Mouse (Mus musculus): Measurements from ENCODE around the gene Setd2. TPM values are rescaled to one million over a fixed set of nuclear protein-coding genes. Genes with fewer than 3 reads are reported as not detected.

The Setd2 gene
- total and polyA plus RNA-seq, 3 experiments: 28.2 to 105 (median 59.2) TPM

DNA sequence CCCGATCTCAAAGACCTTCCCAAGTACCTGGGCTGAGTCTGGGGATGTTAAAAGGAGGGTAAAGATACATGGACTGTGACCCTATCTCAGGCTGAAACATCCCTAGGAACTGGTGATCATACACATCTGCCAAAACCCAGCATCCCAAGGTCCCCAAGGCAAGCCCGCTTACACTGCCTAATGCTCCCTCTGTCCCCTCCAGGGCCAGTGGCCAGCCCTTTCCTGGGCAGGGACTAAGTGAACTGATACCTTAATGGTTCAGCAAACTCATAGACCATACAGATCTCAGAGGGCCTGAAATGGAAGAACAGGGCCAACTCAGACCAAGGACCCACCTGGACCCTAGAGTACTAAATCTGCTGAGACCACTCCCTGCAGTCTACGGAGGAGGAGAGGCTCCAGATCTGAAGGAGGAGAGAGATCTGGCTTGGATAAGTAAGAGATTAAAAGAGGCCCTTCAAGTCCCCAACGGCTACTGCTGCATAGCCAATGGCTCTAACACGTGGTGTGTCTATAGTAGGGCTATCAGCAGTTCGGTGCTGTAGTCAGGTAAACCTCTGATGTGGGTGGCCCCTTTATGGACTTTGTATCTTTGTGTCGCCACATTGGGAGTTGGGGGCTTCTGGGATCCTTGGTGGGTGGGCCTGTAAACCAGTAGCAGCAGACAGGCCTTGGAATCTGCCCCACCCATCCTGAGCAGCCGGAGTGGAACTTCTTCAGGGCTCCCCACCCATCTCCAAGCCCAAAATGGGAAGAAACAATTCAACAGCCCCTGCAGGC, 91.2 kb downstream of the Setd2 start:
- DNase-seq (ENCODE audit: low read depth, low spot score): no peak
- Histone ChIP-seq H3K27me3 (ENCODE audit: control insufficient read depth in 1 of 2, insufficient read depth in 2 of 2, low read length in 2 of 2) (no peaks in the 10 kb centered on the region), H3K79me2 (ENCODE audit: control insufficient read depth, insufficient read depth, low read length, poor library complexity) (no peaks in the 10 kb centered on the region), H3K36me3 (ENCODE audit: control insufficient read depth in 1 of 2, insufficient read depth in 2 of 2, low read length in 2 of 2) (no peaks in the 10 kb centered on the region; a peak in 1 of 4 replicates), H3K4me1 (ENCODE audit: control insufficient read depth in 1 of 2, insufficient read depth in 2 of 2, low read length in 2 of 2) (no peaks in the 10 kb centered on the region), H3K9ac (ENCODE audit: control insufficient read depth, low read depth, low read length, poor library complexity, severe bottlenecking) (no peak overlapping the region), H3K4me3 (ENCODE audit: control insufficient read depth in 1 of 2, insufficient read depth in 1 of 2, low read depth in 2 of 2, low read length in 2 of 2) (no peak overlapping the region), H3K9me3 (replicated peaks; ENCODE audit: insufficient read depth, low read length) (no peaks in the 10 kb centered on the region), H3K27ac (ENCODE audit: control insufficient read depth, low read depth, low read length) (no peak overlapping the region)
- TF ChIP-seq NRF1 (IDR thresholded peaks at IDR 0.05; ENCODE audit: insufficient read depth, low read depth, low read length, poor library complexity, severe bottlenecking) (no peak), USF2 (IDR thresholded peaks at IDR 0.05; ENCODE audit: borderline replicate concordance in 1 of 2, insufficient read depth in 1 of 2, low read depth in 1 of 2, low read length in 2 of 2) (no peak), MAZ (IDR thresholded peaks at IDR 0.05; ENCODE audit: low read depth, low read length) (no peak), BHLHE40 (IDR thresholded peaks at IDR 0.05; ENCODE audit: borderline replicate concordance, low read depth, low read length) (no peak), MYB (IDR thresholded peaks at IDR 0.05; ENCODE audit: low read depth, low read length) (no peak), MAFK (IDR thresholded peaks at IDR 0.05; ENCODE audit: borderline replicate concordance, low read depth, low read length) (no peak), UBTF (IDR thresholded peaks at IDR 0.05; ENCODE audit: borderline replicate concordance, insufficient read depth, low read depth, low read length) (no peak), NELFE (IDR thresholded peaks at IDR 0.05; ENCODE audit: low read depth, low read length) (no peak), CTCF (IDR thresholded peaks at IDR 0.05 in 2 of 3, conservative IDR thresholded peaks at IDR 0.05 in 1 of 3; ENCODE audit: control insufficient read depth in 1 of 3, insufficient read depth in 1 of 3, low read depth in 2 of 3, low read length in 3 of 3, poor library complexity in 1 of 3, severe bottlenecking in 1 of 3) (no peak), USF1 (IDR thresholded peaks at IDR 0.05; ENCODE audit: low read depth, low read length) (no peak), TCF12 (IDR thresholded peaks at IDR 0.05; ENCODE audit: low read depth, low read length) (no peak), HCFC1 (IDR thresholded peaks at IDR 0.05; ENCODE audit: low read depth, low read length) (no peak)

DNA sequence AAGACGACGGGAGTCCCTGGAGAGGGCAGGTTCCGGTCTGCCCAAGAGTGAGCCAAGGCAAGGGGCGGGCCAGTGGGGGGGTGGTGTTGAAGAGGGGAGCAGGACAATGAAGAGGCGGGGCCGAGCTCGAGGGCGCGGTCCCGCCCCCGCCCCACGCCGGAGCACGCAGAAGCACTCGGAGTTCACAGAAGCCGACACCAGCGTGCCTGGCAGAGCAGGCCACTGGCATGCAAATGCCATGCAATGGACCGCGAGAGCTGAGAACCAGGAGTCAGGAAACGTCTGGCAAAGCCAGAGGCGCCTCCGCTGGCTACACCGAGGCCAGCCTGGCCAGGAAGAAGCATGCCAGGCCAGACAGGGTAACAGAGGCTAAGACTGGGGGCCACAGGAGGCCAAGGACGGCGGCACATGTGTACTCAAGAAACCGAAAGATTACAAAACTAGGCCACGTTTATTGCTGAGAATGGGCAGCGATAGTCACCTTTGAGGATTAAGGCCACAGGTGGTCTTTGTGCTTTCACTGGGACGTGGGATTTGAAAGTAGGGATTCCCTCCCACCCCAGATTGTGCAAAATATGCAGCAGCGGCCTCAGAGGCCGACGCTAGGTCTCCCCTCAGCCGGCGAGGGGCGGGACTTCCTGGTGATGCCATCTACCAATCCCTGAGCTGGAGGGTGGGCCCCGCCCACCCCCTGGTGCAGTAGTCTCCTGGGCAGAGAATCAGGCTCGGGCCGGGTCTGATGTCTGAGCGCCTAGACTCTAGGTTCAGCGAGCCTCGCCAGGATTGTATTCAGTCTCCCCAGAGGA, 92.2 kb downstream of the Setd2 start, which contains the start of gene Nradd:
Nradd (minus strand) TSS at position 92 of the 806 bp plus-strand sequence.
- no peaks in the 10 kb centered on the region for H3K4me1 ChIP-seq (ENCODE audit: control insufficient read depth in 1 of 2, insufficient read depth in 2 of 2, low read length in 2 of 2)
- no peak for DNase-seq (ENCODE audit: low read depth, low spot score)
- H3K27ac ChIP-seq (ENCODE audit: control insufficient read depth, low read depth, low read length): no peak within 1 kb of the TSS
- no peaks in the 10 kb centered on the region for H3K79me2 ChIP-seq (ENCODE audit: control insufficient read depth, insufficient read depth, low read length, poor library complexity)
- no peaks in the 10 kb centered on the region for H3K27me3 ChIP-seq (ENCODE audit: control insufficient read depth in 1 of 2, insufficient read depth in 2 of 2, low read length in 2 of 2)
- no peaks in the 10 kb centered on the region; a peak in 1 of 4 replicates for H3K36me3 ChIP-seq (ENCODE audit: control insufficient read depth in 1 of 2, insufficient read depth in 2 of 2, low read length in 2 of 2)
- no peak within 1 kb of the TSS for H3K9ac ChIP-seq (ENCODE audit: control insufficient read depth, low read depth, low read length, poor library complexity, severe bottlenecking)
- H3K9me3 ChIP-seq (replicated peaks; ENCODE audit: insufficient read depth, low read length): no peaks in the 10 kb centered on the region
- H3K4me3 ChIP-seq (ENCODE audit: control insufficient read depth in 1 of 2, insufficient read depth in 1 of 2, low read depth in 2 of 2, low read length in 2 of 2): no peak within 1 kb of the TSS
- TF ChIP-seq CHD1 (IDR thresholded peaks at IDR 0.05; ENCODE audit: low read depth, low read length) (no peak), USF2 (IDR thresholded peaks at IDR 0.05; ENCODE audit: borderline replicate concordance in 1 of 2, insufficient read depth in 1 of 2, low read depth in 1 of 2, low read length in 2 of 2) (no peak), MYC (IDR thresholded peaks at IDR 0.05; ENCODE audit: low read depth, low read length) (no peak), RAD21 (IDR thresholded peaks at IDR 0.05; ENCODE audit: low read depth, low read length) (no peak), UBTF (IDR thresholded peaks at IDR 0.05; ENCODE audit: borderline replicate concordance, insufficient read depth, low read depth, low read length) (no peak)

Measured in MEL (cell line).